Mouse (Mus musculus) adrenal gland, adult (tissue): ENCODE data around the gene Magi2.

Source experiments
- DNase-seq, 2 experiments: peaks; one replicate each; pipeline ENCODE4 v3.0.0; 2022 to 2023; ENCODE audit warnings: low spot score in 1 of 2; ENCODE audit not compliant: inconsistent age in 2 of 2

Gene Magi2

DNA sequence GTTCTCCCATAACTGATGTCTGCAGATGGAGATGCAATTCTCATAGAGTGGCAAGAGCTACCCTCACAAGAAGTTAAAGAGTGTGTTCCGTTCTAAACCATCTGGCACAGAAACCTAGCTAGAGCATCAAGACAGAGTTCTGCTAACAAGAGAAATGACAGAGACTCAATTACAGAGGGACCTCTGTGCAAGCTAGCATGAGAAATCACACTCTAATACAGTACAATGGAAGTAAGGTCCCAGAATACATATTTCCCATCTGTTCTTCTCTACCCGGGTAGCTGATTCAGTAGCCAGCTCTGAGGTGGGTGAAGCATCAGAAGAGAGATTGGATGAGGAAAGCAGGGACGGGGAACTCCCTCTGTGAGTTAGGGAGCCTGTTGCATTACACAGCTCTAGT, 1351.8 kb downstream of the Magi2 start:
- DNase-seq = no peak

DNA sequence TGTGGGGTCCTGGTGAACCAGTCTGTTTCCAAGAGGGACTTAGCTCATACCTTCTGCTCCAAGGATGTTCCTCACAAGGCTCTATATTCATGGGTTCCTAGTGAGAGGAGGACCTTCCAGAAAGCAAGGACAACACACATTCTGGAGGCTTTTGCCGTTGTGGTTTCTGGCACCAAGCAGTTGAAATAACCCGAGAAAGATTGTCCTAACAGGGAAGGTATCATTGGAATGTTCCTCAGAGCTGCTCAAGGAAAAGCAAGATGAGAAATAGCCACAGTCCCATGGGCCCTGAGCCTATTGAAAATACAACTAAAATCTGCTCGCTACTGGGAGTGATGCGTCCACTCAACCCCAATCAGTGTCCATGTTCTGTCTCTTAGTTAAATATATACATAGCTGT, 1353.8 kb downstream of the Magi2 start:
- no peak for DNase-seq

DNA sequence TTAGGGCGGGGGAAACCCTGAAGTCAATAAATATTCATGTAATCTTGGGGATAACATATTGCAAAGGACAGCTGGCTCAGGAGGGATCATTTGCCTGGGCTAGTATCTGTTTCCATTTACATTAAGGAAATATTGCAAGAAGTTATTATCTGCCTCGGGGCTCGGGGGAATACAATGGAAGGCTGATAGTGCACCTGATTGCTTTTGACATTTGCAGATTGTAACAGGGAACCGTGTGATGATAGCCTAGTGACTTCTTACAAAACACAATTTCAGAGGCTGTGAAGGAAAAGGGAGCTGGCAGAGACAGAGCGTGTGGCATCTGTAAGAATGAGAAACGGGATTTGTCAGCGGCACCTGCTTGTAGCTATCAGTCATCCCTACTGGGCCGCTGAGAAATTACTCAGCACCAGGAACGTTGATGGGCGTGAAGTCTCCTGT, 1356.2 kb downstream of the Magi2 start:
- no peak for DNase-seq

DNA sequence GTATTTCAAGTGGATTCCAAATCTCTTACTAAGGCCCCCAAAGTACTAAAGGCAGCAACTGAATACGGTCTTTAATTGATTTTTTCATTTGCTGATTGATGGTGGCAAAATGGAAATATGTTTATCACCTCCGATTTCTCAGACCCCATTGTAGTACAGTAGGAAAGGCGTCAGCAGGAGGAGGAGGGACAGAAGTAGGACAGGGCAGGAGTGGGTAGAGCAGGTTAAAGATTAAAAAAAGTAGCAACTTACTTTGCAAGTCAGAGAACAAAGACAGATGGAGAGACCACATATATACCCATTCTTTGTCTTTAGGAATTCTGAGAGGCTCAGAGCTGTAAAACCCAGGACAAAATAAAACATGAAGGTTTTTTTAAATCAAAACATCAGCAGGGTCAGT, 1356.8 kb downstream of the Magi2 start:
- DNase-seq = no peak

DNA sequence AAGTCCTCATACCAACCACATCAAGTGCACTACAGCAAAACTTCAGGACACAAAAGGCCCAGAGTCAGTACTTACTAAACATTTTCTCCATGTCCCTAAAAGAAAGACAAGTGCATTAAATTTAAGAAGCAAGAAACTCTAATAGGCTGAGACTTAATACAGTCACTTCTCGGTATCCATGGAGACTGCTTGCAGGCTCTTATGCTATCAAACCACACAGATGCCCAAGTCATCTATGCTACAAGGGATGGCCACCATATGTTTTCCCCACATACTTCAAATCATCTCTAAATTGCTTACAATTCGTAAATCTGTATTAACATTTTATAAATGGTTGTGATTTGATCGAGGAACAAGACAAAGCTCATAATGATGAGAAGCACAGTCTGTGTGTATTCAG, 1357.9 kb downstream of the Magi2 start:
- no peak for DNase-seq

DNA sequence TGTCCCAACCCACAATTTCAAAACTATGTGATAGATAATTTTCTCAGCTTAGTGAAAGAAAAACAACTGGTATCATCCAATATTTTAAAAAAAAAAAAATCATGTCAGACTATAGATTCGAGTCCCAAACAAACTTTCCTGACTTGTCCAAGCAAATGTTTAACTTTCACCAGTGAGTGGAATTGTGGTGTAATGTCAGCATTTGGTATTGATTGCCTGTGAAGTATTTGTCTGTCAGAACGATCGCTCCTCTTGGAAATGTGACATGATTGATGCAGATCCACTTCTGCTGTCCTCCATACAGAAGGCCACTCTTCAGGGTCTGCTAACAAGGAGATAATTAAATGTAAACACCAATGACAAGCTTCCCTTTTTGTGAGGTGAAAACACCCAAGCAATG, 1362.9 kb downstream of the Magi2 start:
- no peak for DNase-seq

DNA sequence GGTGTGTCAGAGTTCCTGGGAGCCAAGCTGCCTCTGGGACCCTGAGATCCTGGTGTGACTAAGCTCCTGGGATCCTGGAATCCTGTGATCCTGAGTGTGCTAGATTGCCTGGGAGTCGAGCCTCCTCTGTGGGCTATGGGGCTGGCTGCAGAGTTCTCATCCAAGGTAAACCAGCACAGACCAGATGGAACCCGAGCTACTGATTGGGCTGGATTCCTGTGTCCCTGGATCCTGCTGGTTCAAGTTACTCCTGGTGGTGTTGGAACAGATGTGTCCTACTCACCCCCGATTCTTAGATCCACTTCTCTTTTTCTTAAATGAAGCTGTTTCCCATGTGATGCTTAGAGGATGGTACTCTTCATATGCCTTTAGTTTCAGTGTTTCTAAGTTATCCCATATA, 1371.4 kb downstream of the Magi2 start:
- DNase-seq = no peak

DNA sequence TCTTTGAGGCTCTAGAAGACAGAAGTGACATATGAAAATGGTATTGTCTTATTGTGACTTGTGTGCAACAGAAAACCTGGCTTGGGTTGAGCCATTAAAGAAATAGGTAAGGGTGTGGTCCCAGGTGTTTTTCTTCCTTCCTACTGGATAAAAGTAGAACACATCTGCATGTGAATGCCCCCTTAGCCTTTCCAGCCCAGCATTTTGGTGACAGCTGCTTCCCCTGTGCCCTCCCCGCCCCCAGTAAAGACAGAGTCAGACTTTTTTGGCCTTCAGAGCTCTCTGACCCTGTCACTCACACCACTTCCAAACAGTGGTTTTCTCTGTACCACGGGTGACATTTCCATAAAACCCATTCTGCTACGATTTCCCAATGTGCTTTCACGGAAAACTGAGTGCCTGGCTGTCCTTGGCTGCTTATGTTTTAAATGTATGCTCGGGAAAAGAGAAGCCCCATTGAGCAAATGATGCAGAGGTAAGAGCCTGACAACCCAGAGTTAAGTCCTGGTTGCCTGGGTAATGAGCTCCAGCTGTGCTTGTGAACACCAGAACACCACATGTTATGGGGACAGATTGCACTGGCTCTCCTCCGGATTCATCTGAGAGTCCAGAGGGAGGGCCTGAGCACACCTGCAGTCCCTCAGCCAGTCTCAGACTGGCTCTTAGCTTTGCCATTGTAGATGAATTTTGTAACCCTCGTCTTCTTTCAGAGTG, 1377.1 kb downstream of the Magi2 start:
- no peak for DNase-seq

DNA sequence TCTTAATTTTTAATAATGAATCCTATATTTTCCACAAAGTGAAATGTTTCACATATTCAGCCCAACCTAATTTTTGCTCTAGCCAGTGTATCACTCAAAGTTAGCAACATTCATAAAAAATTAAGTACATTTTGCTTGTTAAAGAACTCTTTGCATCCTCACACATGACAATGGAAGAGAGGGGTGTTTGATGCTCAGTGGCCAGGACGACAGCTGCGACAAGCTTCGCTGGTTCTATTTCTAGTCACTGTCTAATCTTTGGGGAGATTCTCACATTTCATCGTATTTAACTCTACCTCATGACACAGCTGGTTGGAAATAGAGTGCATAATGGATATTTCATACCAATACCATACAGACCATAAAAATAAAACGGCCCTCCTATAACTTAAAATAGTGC, 1379.7 kb downstream of the Magi2 start:
- no peak for DNase-seq

DNA sequence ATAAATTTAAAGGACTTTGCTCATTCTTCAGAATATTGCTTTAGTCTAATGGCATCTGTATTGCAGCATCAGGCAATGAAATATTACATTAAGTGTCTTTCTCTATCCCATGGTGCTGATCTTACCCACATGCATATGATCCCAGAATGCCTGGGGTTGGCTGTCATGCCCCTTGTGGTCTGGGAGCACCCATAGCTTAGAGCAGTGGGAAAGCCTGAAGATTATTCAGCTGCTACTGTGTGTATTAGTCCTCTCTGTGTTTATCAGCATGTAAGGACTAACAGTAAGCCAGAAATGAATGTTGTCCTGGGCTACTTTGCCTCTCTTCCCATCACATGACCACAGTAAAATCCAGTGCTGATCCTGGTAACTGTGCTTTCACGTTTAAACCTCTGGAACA, 1380.7 kb downstream of the Magi2 start:
- no peak for DNase-seq

DNA sequence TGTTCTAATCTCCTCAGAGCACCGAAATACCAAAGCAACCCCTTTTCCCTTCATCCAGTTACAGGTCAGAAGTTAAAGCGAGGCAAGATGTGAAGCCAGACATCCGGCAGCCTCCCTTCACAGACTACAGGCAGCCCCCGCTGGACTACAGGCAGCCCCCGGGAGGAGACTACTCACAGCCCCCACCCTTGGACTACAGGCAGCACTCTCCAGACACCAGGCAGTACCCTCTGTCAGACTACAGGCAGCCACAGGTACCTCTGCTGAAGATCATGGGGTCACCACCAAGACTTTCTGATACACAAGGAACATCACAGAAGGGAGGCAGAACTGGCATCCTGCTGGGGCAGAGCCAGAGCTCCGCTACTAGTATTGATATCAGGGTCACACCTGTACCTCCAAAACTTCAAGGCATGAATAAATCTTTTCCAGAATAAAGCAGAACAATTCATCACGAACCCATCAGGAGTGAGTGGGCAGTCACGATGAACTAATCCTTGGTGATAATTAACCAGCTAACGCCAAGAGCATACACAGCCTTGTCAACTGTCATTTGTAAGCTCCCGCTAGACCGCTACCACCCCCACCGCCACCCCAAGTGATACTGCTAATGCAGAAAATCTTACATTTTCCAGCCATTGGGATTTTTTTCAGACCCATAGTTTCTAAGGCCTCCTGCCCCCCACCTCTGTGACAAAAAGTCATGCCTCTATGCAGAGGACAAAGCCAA, 1382.5 kb downstream of the Magi2 start:
- DNase-seq = no peak

DNA sequence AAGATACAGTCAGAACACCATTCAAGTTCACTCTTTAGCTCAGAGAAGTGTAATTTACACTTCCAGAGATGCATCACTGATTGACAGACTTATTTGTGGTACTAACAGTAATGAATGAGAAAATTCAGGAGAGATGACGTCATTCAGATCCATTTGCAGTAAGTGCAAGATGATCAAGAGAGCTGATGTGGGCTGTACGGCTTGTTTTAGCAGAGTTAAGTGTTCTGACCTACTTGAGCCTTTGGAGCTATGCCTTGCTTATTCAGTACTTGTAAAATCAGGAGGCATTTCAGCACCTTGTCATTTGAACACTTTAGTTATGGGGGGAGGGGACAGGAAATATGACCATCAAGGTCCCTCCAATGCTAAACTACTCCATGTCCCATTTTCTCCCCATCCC, 1383.8 kb downstream of the Magi2 start:
- no peak for DNase-seq

DNA sequence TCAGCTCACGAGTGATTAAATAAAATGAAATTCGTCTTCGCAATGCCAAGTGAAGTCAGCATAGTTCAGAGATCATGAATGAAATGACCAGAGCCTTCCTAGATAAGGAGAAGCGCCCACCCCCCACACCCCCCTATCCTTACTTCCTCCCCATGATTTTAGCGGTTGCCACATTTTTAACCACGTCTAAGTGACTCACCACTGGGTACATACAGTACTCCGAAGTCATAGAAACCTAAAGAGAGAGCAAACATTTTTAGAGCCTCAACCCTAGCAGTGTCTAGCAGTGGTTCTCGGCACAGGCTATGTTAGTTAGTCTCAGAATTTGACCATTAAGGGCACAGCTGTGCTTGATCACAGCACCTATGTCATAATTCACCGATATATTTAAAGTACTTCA, 1385.8 kb downstream of the Magi2 start:
- no peak for DNase-seq

DNA sequence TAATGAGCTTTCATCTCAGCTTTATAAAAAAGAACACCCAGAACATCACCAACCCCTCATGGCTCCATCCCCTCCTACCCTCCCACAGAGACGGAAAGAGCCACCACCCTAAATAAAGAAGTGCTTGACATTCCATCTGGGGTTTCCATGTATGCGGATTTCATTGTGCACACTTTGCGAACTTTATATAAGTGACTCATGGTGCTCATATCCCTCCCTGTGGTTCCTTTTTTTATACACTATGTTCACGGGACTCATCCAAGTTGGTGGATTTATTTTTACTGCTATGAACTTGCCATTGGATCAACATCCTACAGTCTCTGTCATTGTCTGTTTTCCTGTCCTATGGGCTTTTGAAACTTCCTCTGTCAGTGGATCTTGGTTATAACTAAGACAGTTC, 1388.1 kb downstream of the Magi2 start:
- DNase-seq = no peak

DNA sequence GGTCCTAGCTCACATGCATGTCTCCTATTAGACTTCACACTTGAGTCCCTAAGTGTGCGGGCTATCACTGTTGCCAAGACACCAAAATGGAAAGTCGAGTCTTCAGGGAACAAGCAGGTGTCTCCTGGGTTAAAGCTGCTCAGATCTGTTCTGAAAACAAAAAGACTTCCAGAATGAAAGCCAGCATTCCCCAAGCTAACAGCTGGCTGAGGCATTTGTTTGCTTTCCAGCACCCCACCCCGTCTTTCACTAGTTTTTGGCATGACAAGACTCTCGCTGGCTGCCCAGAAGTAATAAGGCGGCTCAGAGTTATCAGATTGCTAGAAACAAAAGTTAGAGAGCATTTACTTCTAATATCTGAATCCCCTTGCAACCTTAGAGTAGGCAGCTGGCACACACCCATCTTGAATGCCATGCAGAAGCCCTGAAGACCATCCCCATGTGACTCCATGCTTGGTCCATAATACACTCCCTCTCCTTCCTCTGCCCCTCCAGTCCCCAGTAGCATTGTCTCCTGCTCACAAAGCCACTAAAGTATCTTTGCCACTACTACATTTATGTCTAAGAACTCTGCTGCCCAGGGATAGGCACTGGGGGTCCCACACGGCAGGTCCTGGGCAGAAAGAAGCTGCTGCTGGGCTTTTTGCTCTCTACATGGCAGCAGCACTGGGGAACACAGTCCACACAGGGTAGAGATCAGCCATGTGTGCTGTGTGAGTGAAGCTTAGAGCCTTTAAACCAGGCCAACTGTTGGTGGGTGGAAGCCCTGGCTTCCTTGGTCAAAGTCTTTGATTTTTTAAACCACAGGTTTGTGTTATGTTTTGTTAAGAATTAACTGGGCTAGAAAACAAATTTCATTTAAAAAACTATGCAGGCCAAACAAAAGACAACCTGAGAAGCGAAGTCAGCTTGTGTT, 1394.0 kb downstream of the Magi2 start:
- no peak for DNase-seq

DNA sequence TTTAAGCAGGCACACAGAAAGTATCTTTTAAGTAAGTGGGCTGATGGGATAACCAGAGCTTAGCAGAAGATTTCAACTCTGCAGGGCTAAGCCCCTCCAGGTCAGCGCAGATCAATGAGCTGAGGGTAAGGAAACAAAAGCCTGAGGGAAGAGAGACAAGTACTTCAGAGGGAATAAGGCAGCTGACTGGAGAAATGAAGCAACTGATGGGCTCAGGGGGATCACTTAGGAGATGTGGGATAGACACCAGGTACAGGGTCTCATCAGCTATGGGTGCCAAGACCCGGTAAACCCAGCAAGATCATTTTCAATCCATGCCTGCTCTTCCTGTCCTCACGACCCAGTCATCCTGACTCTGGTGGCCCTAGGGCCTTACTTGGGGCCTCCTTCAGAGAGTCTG, 1395.6 kb downstream of the Magi2 start:
- no peak for DNase-seq

DNA sequence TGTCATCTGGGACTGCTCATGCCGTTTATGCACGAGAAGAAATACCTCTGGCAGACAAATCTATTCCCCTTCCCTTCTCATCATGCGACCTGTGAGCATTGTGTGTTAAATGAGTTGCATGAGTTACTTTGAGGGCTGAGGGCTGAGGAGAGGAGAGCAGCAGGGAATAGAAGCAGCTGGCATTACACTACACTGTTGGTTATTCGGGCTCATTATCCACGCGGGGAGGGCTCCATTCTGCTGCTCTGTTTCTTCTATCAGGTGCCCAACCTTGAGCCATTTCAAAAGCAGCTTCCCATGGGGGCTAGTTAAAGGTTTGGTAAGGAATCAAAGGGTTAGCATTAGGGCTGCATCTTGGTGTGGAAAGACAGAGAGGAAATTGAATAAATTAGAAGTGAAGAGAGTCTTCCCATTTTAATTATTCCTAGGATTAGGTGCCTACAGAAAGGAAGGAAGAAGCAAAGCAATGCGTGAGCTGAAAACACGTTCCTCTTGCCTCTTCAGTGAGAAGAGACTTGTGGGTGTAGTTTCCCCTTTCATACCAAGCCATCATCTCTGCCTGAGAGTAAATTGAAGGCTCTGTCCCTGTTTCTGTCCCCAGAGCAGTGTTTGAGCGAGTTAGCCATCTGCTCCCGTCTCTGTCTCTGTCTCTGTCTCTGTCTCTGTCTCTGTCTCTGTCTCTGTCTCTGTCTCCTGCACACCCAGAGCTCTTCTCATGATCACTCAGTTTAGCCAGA, 1396.2 kb downstream of the Magi2 start:
- DNase-seq = no peak

DNA sequence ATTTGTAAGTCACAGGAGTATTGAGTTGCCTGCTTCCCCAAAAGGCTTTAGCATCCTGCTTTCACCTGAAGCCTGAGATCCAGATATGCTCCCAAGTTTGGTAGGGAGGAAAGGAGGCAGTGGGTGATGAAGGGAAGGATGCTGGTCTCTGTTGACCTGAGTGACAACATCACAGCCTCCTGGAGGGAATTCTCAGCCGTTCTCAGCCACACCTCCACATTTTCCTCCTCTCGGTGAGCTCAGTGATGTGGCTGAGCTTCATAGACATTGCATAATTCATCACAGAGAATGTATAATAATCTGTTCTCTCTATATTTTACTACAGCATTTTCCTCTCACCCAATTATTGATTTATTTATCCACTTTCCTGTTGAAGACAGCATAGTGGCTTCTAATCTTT, 1398.3 kb downstream of the Magi2 start:
- no peak for DNase-seq

DNA sequence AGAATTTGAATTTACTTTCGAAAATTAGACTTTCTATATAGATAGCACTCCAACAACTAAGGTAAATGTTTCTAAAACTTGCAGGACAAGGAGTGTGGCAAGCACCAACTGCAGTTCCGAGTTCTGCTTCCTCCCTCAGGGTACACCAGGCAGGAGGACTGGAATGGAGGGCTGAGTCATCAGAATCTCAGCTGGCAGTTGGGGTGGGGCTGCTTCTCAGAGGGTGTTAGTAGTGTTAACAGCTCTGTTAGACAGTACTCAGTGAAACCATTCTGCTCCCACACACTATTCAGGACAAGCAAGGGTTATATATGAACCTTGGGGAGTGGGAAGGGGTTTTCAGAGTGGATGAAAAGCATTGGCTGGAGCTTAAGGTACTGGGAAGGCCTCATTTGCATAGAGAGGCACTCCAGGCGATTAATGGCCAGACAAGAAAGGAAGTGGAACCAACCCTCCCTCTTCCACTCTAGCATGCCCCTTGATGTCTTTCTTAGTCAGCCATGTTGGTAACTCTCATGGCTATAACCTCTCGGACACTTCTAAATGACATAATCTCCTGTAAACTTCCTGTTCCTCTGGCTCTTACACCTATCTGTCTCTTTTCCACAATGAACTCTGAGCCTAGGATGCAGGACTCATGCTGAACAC, 1402.2 kb downstream of the Magi2 start:
- no peak for DNase-seq

DNA sequence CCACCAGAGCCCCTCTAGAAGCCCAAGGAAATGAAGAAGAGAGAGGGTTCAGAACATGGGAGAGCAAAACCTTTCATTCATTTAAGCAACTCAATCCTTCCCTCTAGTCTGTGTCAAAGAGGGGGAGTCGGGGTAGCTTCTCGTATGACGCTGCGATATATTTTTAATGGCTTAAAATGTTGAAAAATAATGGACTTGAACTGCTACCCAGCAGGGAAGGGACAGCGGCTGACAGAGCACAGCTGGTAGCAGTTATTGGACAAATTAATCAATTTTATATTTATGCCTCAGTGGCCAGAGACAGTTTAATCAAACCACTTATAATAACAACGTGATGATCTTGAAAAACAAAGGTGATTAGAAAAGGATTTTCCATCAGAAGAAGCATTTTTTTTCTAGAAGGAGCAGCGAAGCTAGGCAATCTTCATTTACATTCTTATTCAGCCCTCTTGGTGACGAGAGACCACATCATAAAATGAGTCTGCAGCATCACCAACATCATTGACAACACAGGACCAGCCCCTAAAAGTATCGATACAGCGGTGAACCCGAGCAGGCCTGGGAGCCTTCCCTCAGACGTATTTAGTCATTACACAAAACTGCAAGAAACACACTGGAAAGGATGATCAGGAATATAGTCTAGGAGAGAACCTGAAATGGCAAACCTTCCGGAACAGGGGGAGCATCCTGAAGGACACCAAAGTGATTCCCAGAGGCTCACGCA, 1407.4 kb downstream of the Magi2 start:
- DNase-seq = no peak
